Mouse (Mus musculus) lung, adult 18-20 months (tissue): Measurements from ENCODE around the gene Lima1.
A peak's percentile ranks its signal among the peaks of the same experiment; 100 is the strongest.
"Not testable (repeated sequence)": the region's sequence is repeated elsewhere in the genome, so short reads cannot be mapped to it uniquely, and the experiment has no call there.

Source experiments
- DNase-seq, 2 experiments: peaks; one replicate each; pipeline ENCODE4 v3.0.0; 2022; ENCODE audit warnings: mixed read lengths in 2 of 2

Lima1 gene

DNA sequence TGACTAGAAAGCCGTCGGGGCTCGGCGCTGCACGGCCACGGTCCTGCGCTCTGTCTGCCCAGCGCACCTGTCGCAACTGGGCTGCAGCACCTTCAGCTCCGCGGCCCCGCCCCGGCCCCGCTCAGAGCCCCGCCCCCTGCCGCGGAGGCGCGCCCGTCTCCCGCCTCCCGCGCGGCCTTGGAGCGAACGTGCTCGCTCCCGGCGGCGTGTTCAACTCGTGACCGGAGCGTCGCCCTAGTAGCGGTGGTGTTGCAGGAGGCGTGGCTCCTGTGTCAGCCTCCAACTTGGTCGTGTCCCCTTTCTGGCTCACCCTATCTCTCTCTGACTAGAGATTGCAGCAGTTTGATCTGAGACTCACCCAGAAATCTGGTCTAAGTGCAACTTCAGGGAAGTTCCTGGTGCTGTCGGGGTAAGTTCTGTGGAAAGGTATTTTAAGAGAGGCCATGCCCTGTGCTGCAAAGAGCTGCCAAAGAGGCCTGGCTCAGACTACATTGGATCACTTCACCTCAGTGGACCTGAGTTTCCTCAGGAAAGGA, at the start of gene Lima1:
Gene Lima1 (minus strand): TSS at position 123 of the 536 bp plus-strand sequence.
- peak; percentile 90 to 93 for DNase-seq

DNA sequence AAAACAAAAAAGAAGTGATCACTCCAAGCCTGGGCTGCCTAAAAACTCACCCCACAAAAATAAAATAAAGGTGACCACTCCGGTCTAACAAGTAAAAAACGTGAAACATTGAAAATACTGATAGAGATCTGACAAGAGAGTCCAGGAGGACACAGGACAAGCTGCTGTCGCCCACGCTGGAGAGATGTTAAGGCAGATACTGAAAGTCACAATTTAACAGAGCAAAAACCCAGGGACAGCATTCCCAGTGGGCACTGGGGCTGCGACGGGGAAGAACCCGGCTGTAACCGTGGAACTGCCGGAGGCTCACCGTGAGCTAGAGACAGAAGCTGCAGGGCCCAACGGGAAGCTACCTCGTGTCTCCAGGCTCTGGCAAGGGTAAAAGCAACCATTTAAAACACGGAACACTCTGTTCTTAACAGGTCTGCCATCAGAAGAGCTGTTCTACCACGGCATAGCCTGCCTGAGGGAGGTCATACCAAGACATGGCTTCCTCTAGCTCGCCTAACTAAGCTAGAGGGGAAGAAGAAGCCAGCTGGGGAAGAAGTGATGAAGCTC, 44.4 kb upstream of the Lima1 start:
- DNase-seq, result no peak

DNA sequence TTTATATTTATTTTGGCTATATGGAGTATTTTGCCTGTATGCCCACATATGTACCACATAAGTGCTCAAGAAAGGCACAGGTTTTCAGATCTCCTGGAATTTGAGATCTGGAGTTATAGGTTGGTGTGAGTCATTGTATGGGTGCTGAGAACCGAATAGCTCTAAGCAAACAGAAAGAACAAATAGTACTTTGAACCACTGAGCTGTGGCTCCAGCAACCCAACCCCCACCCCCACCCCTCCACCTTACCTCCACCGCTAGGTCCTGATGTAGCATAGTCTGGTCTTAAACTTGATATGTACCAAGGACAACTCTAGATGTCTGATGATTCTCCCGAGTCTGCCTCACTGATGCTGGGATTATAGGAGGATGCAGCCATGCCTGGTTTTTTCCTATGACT, 42.0 kb upstream of the Lima1 start:
- DNase-seq, result no peak

DNA sequence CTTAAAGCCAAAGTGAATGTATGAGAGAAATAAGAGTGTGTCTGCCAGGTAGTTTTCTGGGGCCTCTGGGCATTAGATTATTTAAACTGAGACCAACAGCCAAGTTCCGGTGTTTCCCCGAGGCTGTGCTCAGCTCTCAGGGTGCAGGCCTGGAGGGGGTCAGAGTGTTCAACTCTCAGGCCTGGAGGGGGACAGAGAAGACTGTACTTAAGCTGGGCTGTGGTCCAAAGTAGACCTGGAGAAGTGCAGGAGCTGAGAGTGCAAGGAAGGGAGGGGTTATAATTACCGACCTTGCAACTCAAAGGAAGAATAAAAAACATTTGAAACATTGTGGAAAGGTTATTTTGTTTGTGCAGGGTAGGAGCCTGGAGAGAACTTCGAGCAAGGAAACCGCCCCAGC, 39.4 kb upstream of the Lima1 start:
- DNase-seq, result peak in 1 of 2 experiments; percentile 19

DNA sequence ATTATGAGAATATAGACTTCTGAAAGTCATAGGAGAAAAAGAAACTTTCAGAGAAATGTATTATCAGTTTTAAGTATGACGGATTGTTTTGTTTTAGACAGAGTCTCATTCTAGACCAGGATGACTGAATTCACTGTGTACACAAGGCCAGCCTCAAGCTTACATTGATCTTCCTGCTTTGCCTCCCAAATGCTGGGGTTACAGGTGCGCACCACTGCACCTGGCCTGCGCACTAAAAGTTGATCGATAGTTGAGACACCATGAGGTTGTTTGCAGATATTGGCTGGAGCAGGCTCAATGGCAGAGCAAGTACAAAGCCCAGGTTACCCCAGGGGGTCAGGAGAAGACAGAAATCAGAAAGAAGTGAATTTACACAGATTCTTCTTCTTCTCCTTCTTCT, 36.5 kb upstream of the Lima1 start:
- DNase-seq, result no peak

DNA sequence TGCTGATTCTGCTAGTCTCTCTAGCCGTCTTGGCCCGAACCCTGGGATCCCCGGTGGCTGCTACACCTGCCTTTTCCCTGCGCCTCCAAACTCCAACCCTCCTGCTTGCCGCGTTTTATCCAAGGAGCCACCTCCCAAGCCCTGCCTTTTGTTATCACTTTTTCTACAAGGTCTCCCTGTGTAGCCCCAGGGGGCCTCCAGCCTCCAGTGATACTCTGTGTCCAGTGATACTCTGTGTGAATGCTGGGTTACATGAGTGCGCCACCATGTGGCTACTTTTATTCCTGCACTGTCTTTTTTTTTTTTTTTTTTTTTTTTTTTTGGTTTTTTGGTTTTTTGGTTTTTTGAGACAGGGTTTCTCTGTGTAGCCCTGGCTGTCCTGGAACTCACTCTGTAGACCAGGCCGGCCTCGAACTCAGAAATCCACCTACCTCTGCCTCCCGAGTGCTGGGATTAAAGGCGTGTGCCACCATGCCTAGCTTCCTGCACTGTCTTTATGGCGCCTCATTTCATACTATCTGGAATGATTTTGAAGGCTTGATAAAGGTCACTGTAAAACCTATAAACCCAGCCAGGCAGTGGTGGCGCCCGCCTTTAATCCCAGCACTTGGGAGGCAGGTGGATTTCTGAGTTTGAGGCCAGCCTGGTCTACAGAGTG, 34.2 kb upstream of the Lima1 start:
- DNase-seq, result not testable (repeated sequence)

DNA sequence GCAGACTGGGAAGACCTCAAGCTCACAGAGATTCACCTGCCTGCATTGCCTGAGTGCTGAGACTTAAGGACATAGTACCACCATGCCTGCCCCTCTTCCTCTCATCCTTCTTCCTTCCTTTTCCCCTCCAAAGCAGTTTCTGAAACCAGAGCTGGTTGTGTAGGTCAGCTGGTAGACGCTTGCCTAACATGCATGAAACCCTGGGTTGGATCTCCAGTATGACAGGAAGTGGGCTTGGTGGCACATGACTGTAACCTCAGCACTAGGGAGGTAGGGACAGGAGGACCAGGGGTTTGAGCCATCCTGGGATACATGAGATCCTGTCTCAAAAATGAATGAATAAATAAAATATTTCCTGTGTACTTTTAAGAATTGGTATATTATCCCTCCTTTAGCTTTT, 32.3 kb upstream of the Lima1 start:
- peak; percentile 10 to 11 for DNase-seq

DNA sequence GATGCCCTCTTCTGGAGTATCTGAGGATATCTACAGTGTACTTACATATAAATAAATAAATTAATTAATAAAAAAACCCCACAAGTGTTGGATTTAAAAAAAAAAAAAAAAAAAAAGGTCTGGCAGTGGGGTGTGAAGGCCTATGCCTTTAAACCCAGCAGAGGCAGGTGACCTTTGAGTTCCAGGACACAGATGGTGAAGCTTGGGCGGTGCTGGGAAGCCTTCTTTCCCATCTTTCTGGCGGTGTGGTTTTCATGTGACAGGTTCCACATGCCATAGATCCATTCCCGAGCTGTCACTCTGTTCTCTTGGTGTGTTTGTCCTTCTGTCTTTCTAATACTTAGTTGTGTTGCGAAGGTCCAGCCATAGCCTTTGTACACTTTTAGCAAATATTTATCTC, 31.8 kb upstream of the Lima1 start:
- no peak for DNase-seq

DNA sequence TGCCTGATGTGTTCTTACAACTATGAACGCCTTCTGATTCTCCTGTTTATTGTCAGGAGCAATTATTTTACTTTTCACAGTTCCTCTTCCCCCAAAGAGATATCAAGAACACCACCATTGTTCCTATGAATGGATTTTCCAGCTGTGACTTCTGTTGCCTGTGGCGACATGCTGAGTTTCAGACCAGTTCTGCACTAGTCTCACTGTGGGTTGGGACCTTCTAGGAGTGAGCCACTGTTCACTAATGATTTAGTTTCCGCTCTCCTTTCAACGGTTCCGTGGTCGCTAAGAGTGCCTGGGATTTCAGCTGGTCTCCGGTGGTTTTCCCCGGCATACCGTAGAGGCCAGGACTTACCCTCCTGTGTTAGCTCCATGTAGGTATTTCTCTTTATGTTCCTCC, 29.6 kb upstream of the Lima1 start:
- DNase-seq, result no peak

DNA sequence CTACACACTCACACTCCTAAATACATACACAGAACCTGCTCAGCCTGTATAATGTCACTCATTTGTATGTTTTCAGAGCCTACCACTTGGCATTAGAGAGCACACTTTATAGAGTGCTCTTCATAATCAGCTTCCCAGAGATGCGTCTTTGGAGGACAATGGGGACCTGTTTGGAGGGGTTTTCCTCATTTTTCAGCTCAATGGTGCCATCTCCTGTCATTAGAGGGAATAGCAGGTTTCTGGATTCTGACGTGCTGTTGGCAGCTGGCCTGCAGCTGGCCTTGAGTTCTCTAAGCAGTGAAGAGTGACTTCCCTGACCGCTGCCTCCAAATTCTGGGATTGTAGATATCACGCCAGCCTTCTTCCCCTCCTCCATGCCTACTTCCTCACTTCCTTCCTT, 29.1 kb upstream of the Lima1 start:
- peak; percentile 67 to 74 for DNase-seq

DNA sequence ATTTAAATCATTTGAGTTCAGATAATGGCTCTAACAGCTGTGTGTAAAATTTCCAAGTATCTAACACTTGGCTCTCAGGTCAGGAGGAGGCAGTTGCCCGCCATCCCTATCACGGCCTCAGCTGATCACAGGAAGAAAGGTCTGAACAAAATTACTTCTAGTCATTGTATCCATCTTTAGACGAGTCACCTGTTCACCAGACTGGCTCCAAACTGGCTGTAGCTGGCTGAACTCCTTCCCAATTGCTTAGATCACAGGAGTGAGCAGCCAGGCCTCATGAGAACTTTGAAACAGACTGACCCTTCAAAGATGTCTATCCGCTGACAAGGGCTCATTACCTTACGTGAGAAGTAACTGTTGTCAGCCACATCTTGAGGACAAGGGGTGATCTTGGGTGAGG, 28.0 kb upstream of the Lima1 start:
- no peak for DNase-seq

DNA sequence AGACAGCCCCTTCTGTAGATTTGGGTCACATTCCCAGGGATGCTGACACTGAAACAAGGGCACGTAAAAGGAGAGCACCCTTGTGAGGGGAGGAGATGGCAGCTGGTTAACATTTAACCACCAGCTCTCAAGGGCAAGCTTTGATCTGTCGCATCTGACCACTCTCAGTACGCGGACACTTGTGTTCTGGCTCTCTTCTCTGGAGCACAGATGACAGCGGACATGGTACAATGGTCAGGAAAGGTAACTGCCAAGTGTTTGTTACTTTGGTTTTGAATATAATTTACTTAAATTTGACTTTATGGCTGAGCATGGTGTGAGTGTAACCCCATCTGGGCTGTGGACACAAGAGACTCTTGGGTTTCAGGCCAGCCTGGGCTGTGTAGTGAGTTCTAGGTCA, 27.5 kb upstream of the Lima1 start:
- DNase-seq, result no peak

DNA sequence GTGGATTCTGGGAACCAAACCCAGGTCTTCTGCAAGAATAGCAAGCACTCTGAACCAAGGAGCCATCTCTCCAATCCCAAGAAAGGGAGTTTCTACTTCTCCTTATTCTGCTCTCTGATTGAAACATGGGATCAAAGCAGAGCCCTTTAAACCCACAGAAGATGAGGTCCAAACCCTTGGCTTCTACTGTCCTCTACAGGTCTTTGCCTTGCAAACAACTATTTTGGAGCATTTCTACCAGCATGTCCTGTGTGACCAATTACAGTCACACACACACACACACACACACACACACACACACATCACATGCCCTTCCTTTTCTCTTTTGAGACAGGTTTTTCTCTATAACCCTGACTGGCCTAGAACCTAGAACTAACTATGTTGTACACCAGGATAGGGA, 21.4 kb upstream of the Lima1 start:
- no peak for DNase-seq

DNA sequence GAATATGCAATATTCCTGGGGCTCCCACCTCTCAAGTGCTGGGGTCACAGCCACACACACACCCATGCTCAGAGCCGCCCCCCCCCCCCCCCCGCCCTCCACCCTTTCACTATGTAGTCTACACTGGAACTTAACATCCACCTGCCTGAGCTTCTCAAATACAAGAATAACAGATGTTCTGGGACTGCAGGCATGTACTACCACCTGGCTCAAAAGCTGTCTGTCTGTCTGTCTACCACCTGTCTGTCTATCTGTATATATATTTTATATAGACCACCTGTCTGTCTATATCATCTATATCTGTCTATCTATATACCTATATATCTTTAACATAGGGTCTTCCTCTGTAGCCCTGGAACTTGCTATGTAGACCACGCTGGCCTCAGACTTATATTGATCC, 16.1 kb upstream of the Lima1 start:
- DNase-seq, result no peak

DNA sequence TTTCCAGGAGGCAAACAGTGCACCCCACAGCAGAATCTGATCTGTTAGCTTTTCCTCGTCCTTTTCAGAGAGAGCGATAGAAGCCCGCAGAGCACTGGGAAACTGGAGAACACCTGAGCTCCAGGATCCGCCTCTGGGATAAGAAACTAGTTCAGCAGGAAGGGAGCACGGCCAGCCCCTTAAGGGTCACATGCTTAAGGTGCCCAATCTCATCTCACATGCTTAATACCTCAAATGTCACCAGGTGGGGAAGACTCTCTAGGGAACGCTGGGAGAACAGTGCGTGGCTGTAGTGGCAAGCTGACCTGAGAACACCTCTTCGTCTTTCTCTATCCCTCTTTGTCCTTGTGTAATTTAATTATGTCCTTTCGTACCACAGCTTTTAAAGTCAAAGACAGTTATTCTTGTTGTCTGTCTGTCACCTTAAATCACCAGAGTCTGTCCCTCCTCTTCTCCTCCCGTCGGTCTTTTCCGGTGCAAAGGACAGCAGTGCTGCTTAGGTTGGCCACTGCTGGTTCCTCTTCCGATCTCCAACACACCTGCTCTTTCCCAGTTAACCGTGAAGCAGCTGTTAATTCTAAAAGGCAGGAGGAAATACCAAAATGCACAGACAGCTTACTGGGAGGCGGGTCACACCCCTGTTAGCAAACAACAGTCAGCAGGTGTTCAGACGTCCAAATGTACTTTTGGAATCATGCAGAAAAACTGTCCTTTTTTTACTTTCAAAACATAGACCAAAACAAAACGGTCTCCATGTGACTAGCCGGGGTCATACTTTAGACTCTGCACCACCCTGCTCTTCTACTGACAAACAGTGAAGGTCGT, 15.4 kb upstream of the Lima1 start:
- DNase-seq, result peak; percentile 83 to 86

DNA sequence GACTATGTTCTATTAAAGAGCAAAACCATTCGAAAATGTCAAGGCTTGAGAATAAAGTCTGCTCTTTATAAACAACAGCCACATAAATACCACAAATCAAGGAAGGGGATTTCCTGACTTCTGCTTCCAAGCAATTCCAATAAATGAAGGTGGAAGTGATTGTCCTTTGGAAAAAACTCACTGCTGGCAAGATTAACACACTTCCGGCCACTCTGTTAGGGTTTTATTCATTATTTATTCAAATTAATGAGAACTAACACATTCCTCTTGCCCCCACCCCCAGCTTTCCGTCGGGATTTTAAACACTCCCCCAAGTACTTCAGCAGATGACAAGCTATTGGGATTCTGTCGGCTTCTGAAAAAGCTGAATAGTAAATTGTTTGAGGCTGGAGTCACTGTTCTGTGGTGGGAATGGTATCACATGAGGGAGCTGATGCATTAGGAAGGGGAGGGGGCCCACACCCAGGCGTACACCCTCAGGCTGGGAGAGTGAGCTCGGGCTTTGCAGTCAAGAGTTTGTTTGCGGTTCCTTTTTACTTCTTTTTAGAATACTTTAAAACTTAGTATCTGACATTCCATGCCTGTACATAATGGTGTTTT, 14.1 kb upstream of the Lima1 start:
- no peak for DNase-seq

DNA sequence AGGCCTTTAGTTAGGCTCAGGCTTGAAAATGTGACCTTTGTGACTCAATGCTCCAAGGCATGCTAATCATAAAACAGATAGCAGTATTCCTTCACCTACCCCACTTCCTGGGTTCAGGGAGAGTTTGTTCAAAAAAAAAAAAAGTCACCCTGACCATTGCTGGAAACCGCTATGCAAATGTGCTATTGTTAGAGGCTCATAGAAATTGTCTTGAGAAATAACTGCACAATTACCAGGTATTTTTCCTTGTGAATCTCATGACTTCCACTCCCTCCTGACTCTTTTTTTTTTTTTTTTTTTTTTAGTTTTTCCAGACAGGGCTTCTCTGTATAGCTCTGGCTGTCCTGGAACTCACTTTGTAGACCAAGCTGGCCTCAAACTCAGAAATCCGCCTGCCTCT, 11.9 kb upstream of the Lima1 start:
- DNase-seq, result not testable (repeated sequence)

DNA sequence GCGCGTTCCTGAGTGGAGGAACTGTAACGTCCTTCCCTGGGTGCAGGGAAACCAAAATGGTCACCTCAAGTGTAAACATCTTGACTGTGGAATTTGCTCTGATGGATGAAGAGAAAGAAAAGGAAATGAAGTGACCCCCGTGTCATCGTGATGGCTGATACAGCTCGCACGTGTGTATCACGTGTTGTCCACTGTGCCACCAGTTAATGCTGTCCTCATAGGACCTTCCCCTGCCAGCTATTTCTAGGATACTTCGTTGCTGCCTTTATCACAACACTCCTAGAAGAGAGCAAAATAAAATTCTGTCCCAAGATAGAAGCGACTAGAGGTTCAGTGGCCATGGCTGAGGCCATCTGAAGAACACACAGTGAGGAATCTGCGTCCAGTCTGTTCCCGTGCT, 8.8 kb upstream of the Lima1 start:
- no peak for DNase-seq

DNA sequence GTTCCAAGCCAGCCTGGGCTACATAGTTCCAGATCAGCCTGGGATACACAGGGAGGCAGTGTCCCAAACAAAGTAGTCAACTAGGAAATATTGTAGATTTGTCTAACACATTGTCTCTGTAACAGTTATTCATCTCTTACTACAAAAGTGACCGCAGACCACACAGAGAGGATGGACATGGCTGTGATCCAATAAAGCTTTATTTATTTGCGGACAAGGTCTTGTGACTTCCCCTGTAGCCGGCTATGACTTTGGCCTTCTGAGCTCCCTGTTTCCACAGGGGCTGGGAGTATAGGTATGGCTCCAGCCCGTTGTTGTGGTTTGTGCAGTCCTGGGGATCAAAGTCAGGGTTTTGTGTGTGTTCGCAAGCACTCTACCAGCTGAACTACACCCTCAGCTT, 3.3 kb upstream of the Lima1 start:
- DNase-seq, result no peak

DNA sequence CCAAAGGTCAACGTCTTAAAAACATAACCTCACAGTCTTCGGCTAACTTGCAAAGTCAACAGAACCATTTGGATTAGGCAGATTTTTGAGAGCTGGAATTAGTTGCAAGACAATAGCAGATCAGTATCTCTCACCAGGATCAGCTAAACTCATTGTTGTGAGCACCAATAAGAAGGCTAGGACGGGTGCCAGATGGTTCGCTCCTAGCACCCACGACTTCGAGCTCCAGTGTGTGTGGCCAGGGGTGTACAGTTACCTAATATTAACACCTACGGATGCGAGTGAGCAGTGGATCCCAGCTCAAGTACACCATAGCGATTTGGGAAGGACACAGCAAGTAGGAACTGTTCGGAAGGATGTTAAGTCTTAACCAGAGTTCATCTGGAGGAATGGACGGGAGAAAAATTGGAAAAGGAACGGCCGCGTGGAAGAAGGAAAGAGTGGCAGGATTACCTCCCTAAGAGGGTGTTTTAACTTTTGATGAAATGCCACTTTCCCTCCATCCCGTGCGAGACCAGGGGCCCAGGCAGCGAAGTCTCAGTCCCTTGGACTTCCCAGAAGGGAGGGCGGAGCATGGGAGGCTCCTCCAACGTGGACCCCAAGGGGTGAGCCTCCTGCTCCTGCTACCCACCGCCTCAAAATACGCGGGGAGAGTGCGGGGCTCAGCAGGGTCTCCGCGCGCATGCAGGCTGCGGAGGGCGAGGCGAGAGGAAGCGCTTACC, 483 bp downstream of the Lima1 start:
- peak; percentile 41 to 70 for DNase-seq

DNA sequence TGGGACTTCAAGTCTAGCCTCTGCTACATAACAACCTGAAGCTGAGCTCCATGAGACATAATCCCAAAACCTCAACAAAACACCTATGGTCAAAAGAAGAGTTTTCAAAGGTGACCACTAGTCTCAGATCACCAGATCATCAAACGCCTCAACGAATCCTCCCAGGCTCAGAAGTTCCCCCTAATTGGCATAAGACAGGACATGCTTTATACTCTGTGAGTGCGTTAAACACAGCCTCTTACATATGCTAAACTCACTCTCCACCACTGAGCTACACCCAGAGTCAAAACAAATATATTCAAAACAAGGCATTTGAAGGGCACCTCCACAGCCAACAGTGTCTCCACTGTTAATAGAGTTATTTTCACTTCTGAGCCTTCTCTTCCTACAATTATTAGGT, 2.7 kb downstream of the Lima1 start:
- no peak for DNase-seq

DNA sequence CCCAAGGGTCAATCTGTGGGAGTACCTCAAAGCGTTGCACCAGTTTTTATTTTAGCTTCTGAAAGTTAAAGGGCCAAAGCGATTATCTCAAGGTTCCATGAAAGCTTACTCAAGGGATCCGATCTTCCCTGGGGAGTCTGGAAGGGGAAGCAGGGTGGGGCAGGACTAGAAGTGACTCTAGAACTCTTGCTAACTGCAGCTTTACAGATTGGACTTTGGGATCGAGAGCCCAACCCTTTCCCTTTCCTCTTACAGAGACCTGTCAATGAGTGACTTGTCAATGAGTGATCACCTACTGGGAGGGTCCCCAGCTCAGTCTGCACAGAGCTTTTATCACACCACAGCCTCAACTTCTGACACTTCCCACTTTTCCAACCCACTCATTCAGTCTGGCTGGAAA, 7.6 kb downstream of the Lima1 start:
- DNase-seq, result peak; percentile 41 to 53
